Mouse (Mus musculus): Measurements from ENCODE around the gene Ctnnd2. TPM values are rescaled to one million over a fixed set of nuclear protein-coding genes. Genes with fewer than 3 reads are reported as not detected.

Ctnnd2 gene
- polyA plus RNA-seq, 1 experiment from 2014 or later = 5.8 TPM

GRCm38 (mm10) chr15:30406254-30406653 is 233.9 kb downstream of the Ctnnd2 start:
- 0% methylated on average over 1 of the region's 1 CpGs for WGBS
- Histone ChIP-seq H3K9ac (no peak overlapping the region), H3K9me3 (replicated peaks) (no peaks in the 10 kb centered on the region), H3K4me1 (no peaks in the 10 kb centered on the region), H3K36me3 (no peaks in the 10 kb centered on the region), H3K27ac (replicated peaks) (no peak overlapping the region), H3K27me3 (no peaks in the 10 kb centered on the region), H3K4me2 (replicated peaks) (no peak overlapping the region), H3K4me3 (replicated peaks) (no peak overlapping the region)
- no peak for ATAC-seq (ENCODE audit: insufficient number of reproducible peaks, low FRiP score, low TSS enrichment, low read depth)

GRCm38 (mm10) chr15:30423146-30423545 is 250.8 kb downstream of the Ctnnd2 start:
- Histone ChIP-seq H3K4me1 (no peaks in the 10 kb centered on the region), H3K4me3 (replicated peaks) (no peak overlapping the region), H3K27me3 (no peaks in the 10 kb centered on the region), H3K4me2 (replicated peaks) (no peak overlapping the region), H3K9me3 (replicated peaks) (no peaks in the 10 kb centered on the region), H3K27ac (replicated peaks) (no peak overlapping the region), H3K9ac (no peak overlapping the region), H3K36me3 (no peaks in the 10 kb centered on the region)
- WGBS = 83% methylated on average over 5 of the region's 5 CpGs
- ATAC-seq (ENCODE audit: insufficient number of reproducible peaks, low FRiP score, low TSS enrichment, low read depth) = no peak

- Histone ChIP-seq H3K36me3 (no peaks in the 10 kb centered on the region), H3K9ac (no peak overlapping the region), H3K27me3 (no peaks in the 10 kb centered on the region), H3K9me3 (replicated peaks) (no peaks in the 10 kb centered on the region), H3K4me1 (no peaks in the 10 kb centered on the region), H3K4me3 (replicated peaks) (no peak overlapping the region), H3K27ac (replicated peaks) (no peak overlapping the region), H3K4me2 (replicated peaks) (no peak overlapping the region)
- 60% methylated on average over 9 of the region's 9 CpGs for WGBS
- no peak for ATAC-seq (ENCODE audit: insufficient number of reproducible peaks, low FRiP score, low TSS enrichment, low read depth)
These were observed 251.9 kb downstream of the Ctnnd2 start for GRCm38 (mm10) chr15:30424290-30424689.

- H3K9ac ChIP-seq = no peak overlapping the region
- H3K4me2 ChIP-seq (replicated peaks) = no peak overlapping the region
- H3K27me3 ChIP-seq = no peaks in the 10 kb centered on the region
- no peak overlapping the region for H3K27ac ChIP-seq (replicated peaks)
- ATAC-seq (ENCODE audit: insufficient number of reproducible peaks, low FRiP score, low TSS enrichment, low read depth) = no peak
- no peaks in the 10 kb centered on the region for H3K4me1 ChIP-seq
- H3K9me3 ChIP-seq (replicated peaks) = no peaks in the 10 kb centered on the region
- WGBS = 14% methylated on average over 2 of the region's 2 CpGs
- no peak overlapping the region for H3K4me3 ChIP-seq (replicated peaks)
- H3K36me3 ChIP-seq = no peaks in the 10 kb centered on the region
These were observed 254.9 kb downstream of the Ctnnd2 start for GRCm38 (mm10) chr15:30427342-30427741.

- H3K4me3 ChIP-seq (replicated peaks) = no peak overlapping the region
- ATAC-seq (ENCODE audit: insufficient number of reproducible peaks, low FRiP score, low TSS enrichment, low read depth) = no peak
- no peaks in the 10 kb centered on the region for H3K36me3 ChIP-seq
- no peaks in the 10 kb centered on the region for H3K4me1 ChIP-seq
- no peaks in the 10 kb centered on the region for H3K27me3 ChIP-seq
- H3K27ac ChIP-seq (replicated peaks) = no peak overlapping the region
- no peaks in the 10 kb centered on the region for H3K9me3 ChIP-seq (replicated peaks)
- WGBS = 57% methylated on average over 5 of the region's 5 CpGs
- no peak overlapping the region for H3K9ac ChIP-seq
- no peak overlapping the region for H3K4me2 ChIP-seq (replicated peaks)
These were observed 266.7 kb downstream of the Ctnnd2 start for GRCm38 (mm10) chr15:30439045-30439444.

- H3K36me3 ChIP-seq = no peaks in the 10 kb centered on the region
- no peak overlapping the region for H3K27ac ChIP-seq (replicated peaks)
- 91% methylated on average over 7 of the region's 7 CpGs for WGBS
- no peaks in the 10 kb centered on the region for H3K9me3 ChIP-seq (replicated peaks)
- H3K27me3 ChIP-seq = no peaks in the 10 kb centered on the region
- no peaks in the 10 kb centered on the region for H3K4me1 ChIP-seq
- no peak overlapping the region for H3K4me2 ChIP-seq (replicated peaks)
- ATAC-seq (ENCODE audit: insufficient number of reproducible peaks, low FRiP score, low TSS enrichment, low read depth) = no peak
- no peak overlapping the region for H3K9ac ChIP-seq
- no peak overlapping the region for H3K4me3 ChIP-seq (replicated peaks)
These were observed 278.4 kb downstream of the Ctnnd2 start for GRCm38 (mm10) chr15:30450765-30451164.

GRCm38 (mm10) chr15:30451921-30452320 is 279.5 kb downstream of the Ctnnd2 start:
- Histone ChIP-seq H3K9ac (no peak overlapping the region), H3K27me3 (no peaks in the 10 kb centered on the region), H3K4me3 (replicated peaks) (no peak overlapping the region), H3K9me3 (replicated peaks) (no peaks in the 10 kb centered on the region), H3K27ac (replicated peaks) (no peak overlapping the region), H3K36me3 (no peaks in the 10 kb centered on the region), H3K4me1 (no peaks in the 10 kb centered on the region), H3K4me2 (replicated peaks) (no peak overlapping the region)
- ATAC-seq (ENCODE audit: insufficient number of reproducible peaks, low FRiP score, low TSS enrichment, low read depth) = no peak
- WGBS = 57% methylated on average over 5 of the region's 5 CpGs

GRCm38 (mm10) chr15:30457541-30458250 is 285.3 kb downstream of the Ctnnd2 start:
- Histone ChIP-seq H3K27ac (replicated peaks) (no peak overlapping the region), H3K4me1 (no peaks in the 10 kb centered on the region), H3K36me3 (no peaks in the 10 kb centered on the region), H3K9ac (no peak overlapping the region), H3K9me3 (replicated peaks) (no peaks in the 10 kb centered on the region), H3K27me3 (no peaks in the 10 kb centered on the region), H3K4me3 (replicated peaks) (no peak overlapping the region), H3K4me2 (replicated peaks) (no peak overlapping the region)
- 42% methylated on average over 12 of the region's 12 CpGs for WGBS
- no peak for ATAC-seq (ENCODE audit: insufficient number of reproducible peaks, low FRiP score, low TSS enrichment, low read depth)

- H3K4me3 ChIP-seq (replicated peaks) = no peak overlapping the region
- H3K36me3 ChIP-seq = no peaks in the 10 kb centered on the region
- H3K27me3 ChIP-seq = no peaks in the 10 kb centered on the region
- no peak for ATAC-seq (ENCODE audit: insufficient number of reproducible peaks, low FRiP score, low TSS enrichment, low read depth)
- H3K27ac ChIP-seq (replicated peaks) = no peak overlapping the region
- no peaks in the 10 kb centered on the region for H3K4me1 ChIP-seq
- H3K9me3 ChIP-seq (replicated peaks) = no peaks in the 10 kb centered on the region
- H3K4me2 ChIP-seq (replicated peaks) = no peak overlapping the region
- whole genome bisulfite sequencing = 40% methylated on average over 5 of the region's 5 CpGs
- no peak overlapping the region for H3K9ac ChIP-seq
These were observed 286.3 kb downstream of the Ctnnd2 start for GRCm38 (mm10) chr15:30458671-30459070.

- H3K4me1 ChIP-seq = no peaks in the 10 kb centered on the region
- H3K4me2 ChIP-seq (replicated peaks) = no peak overlapping the region
- no peak for ATAC-seq (ENCODE audit: insufficient number of reproducible peaks, low FRiP score, low TSS enrichment, low read depth)
These were observed 288.1 kb downstream of the Ctnnd2 start for GRCm38 (mm10) chr15:30460341-30461125.

GRCm38 (mm10) chr15:30462804-30463423 is 290.5 kb downstream of the Ctnnd2 start:
- WGBS = 64% methylated on average over 2 of the region's 2 CpGs
- Histone ChIP-seq H3K36me3 (no peaks in the 10 kb centered on the region), H3K4me3 (replicated peaks) (no peak overlapping the region), H3K27me3 (no peaks in the 10 kb centered on the region), H3K9me3 (replicated peaks) (no peaks in the 10 kb centered on the region), H3K9ac (no peak overlapping the region), H3K4me1 (no peaks in the 10 kb centered on the region), H3K4me2 (replicated peaks) (no peak overlapping the region), H3K27ac (replicated peaks) (no peak overlapping the region)
- no peak for ATAC-seq (ENCODE audit: insufficient number of reproducible peaks, low FRiP score, low TSS enrichment, low read depth)

More at GRCm38 (mm10) chr15:30460341-30461125, 288.1 kb downstream of the Ctnnd2 start:
- Histone ChIP-seq H3K27me3 (no peaks in the 10 kb centered on the region), H3K9ac (no peak overlapping the region), H3K9me3 (replicated peaks) (no peaks in the 10 kb centered on the region), H3K4me3 (replicated peaks) (no peak overlapping the region), H3K36me3 (no peaks in the 10 kb centered on the region), H3K27ac (replicated peaks) (no peak overlapping the region)
- 48% methylated on average over 9 of the region's 9 CpGs for WGBS
